Mouse (Mus musculus) cortical plate, adult 2 months (tissue): Measurements from ENCODE around the gene 4922502D21Rik. TPM values are rescaled to one million over a fixed set of nuclear protein-coding genes. Genes with fewer than 3 reads are reported as not detected.

Source experiments
- H3K27ac ChIP-seq: fragments of 200-500 bp; 2 replicates; pipeline ENCODE4 v1.5.1; 2012; ENCODE audit warnings: low read length, control low read depth, inconsistent platforms; ENCODE audit not compliant: insufficient read depth
- H3K4me1 ChIP-seq: fragments of 200-500 bp; 2 replicates; pipeline ENCODE4 v1.6.1; 2011; ENCODE audit warnings: low read length; ENCODE audit not compliant: control insufficient read depth, insufficient read depth
- H3K4me3 ChIP-seq: fragments of 200-500 bp; 2 replicates; pipeline ENCODE4 v1.5.1; 2011; ENCODE audit warnings: mild to moderate bottlenecking, low read length, control low read depth; ENCODE audit not compliant: insufficient read depth
- CTCF ChIP-seq: fragments of 200-500 bp; IDR thresholded peaks from 2 replicates; pipeline ENCODE4 v1.5.1; 2011; ENCODE audit warnings: mild to moderate bottlenecking, control low read depth, low read length; ENCODE audit not compliant: insufficient read depth; ENCODE audit errors: extremely low read depth
- POLR2A ChIP-seq: fragments of 200-500 bp; IDR thresholded peaks from 2 replicates; pipeline ENCODE4 v1.6.1; 2011; ENCODE audit warnings: mild to moderate bottlenecking, low read length, control low read depth; ENCODE audit not compliant: insufficient read depth; ENCODE audit errors: extremely low read depth
- polyA plus RNA-seq: library from polyadenylated mRNA; depleted of rRNA; stranded (reverse); fragments of >200 nt; gene quantifications from 2 replicates; pipeline ENCODE4 v1.2.3, GENCODE M21; 2012; rRNA removed

The 4922502D21Rik gene
- polyA plus RNA-seq, 1 experiment = not detected

DNA sequence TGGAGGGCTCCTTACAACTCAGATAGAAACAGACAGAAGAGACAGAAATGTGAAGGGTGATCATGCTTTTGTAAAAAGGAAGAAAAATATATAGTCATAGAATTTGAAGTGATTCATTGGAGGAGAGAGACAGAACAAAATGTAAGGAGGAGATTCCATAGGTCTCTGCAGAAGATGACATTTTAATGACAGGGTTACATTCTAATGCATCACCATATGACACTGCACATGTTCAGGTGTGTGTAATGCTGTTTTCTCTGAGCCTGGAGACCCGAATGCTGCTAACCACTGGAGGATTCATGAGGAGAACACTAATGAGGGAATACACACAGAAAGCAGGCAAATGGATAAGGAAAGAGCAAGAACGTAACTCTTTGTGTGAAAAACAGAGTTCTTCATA lies 57.1 kb downstream of the 4922502D21Rik start:
- no peak overlapping the region for H3K4me3 ChIP-seq
- TF ChIP-seq POLR2A (no peak), CTCF (no peak)
- no peaks in the 10 kb centered on the region for H3K4me1 ChIP-seq
- H3K27ac ChIP-seq = no peak overlapping the region

DNA sequence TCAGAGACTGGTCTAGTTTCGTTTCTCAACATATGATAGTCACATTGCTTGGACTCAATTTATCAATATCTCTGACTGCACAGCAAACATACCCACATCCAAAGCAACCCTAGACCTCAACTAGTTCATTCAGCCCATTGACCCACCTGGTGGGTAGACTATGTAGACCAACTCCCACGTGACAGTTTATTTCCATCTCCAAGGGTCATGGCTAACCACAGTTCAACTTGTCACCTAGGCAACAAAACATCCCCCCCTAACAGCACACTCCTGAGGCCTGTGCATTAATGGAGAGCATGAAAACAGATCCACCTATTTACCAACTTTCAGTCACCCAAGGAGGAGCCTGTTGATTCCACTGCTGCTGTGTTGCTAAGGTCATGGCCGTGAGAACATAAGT lies 57.9 kb downstream of the 4922502D21Rik start:
- Histone ChIP-seq H3K27ac (no peak overlapping the region), H3K4me1 (no peaks in the 10 kb centered on the region), H3K4me3 (no peak overlapping the region)
- no peak for TF ChIP-seq CTCF
- TF ChIP-seq POLR2A = no peak

Other genes starting within 250 kb of the 4922502D21Rik start
- gene Clec2e, start 230.9 kb downstream of the 4922502D21Rik start, polyA plus RNA-seq = not detected in 2 replicates
- 15.6 and 16.0 TPM in 2 replicates for gene Clec2d, start 151.2 kb downstream of the 4922502D21Rik start, polyA plus RNA-seq
- not detected in 2 replicates for gene Cd69, start 56.4 kb downstream of the 4922502D21Rik start, polyA plus RNA-seq
- gene Clec12a, start 10.9 kb upstream of the 4922502D21Rik start, polyA plus RNA-seq = 0.23 and 0.63 TPM in 2 replicates
- 0.06 and 0.19 TPM in 2 replicates for gene Clec12b, start 54.1 kb upstream of the 4922502D21Rik start, polyA plus RNA-seq
- 0.10 TPM in 1 of 2 replicates, not detected in the other for gene Clec1b, start 65.5 kb upstream of the 4922502D21Rik start, polyA plus RNA-seq
- not detected in 2 replicates for gene Clec9a, start 77.1 kb upstream of the 4922502D21Rik start, polyA plus RNA-seq
- gene Clec1a, start 120.2 kb upstream of the 4922502D21Rik start, polyA plus RNA-seq = 0.47 and 0.73 TPM in 2 replicates
- not detected in 2 replicates for gene Olr1, start 175.4 kb upstream of the 4922502D21Rik start, polyA plus RNA-seq
- not detected in 2 replicates for gene Tmem52b, start 180.8 kb upstream of the 4922502D21Rik start, polyA plus RNA-seq
- 580 and 605 TPM in 2 replicates for gene Gabarapl1, start 201.4 kb upstream of the 4922502D21Rik start, polyA plus RNA-seq
- 0.08 and 0.13 TPM in 2 replicates for gene Klre1, start 246.1 kb upstream of the 4922502D21Rik start, polyA plus RNA-seq